Mouse (Mus musculus): Measurements from ENCODE around the gene Mettl23.

DNA sequence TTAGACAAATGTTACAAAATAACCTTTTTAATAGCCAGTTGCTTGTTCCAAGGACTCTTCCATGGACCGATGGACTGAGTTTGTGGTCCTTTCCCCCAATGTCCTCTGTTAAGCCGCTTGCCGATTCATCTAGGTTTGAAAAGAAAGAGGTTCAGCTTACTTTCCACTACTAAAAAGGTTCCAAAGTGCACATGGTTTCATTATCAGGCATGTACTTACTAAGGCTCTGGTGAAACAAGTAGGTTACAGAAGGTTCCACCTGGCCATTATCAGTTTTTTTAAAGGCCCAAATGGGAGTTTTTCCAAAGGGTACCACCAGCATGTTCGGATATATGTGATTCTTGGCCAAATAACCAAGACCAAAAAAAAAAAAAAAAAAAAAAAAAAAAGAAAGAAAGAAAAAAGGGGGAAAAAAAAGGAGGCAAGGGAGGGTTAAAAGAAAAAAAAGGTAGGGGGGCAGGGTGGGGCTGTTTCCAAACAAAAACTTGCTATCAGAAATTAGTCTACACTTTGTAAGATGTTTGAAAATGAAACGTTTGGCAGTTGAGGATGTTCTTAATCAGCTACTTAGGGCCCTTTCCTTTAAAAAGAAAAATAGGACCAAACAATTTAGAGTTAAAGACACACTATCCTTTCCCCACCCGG, 7.9 kb downstream of the Mettl23 start:
- TF ChIP-seq GATA1 (IDR thresholded peaks at IDR 0.05; ENCODE audit: borderline replicate concordance, low read length) (no peak), FLI1 (IDR thresholded peaks at IDR 0.05; ENCODE audit: low read length) (no peak)
